Mouse (Mus musculus) E14TG2a.4 (cell line): ENCODE measurements around the gene Apof.

Experiments used
- CTCF ChIP-seq: conservative IDR thresholded peaks from 2 replicates; pipeline ENCODE4 v1.5.1; 2014; ENCODE audit warnings: low read length
- NANOG ChIP-seq: IDR thresholded peaks from 2 replicates; pipeline ENCODE4 v1.6.1; 2014; ENCODE audit warnings: borderline replicate concordance, low read length, mixed read lengths

DNA sequence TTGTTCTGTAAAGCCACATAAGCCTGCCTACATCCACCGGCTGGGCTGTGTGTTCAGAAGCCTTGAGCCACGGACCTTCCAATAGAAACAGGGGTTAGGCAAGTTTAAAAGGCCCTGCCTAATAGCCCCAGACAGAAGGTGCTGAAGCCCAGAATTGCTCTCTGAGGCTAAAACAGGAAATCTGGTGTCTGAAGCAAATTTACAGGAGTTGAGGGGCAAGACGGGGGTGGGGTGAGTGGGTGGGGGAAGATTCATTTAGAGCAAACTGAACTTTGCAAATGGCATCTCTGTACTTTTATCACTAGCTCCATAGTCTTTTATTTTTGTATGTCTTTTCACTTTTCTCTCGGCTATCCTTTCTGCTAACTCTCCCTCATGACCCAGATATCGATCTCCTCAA lies 37.3 kb upstream of the Apof start:
- no peak for TF ChIP-seq CTCF
- no peak for TF ChIP-seq NANOG
